Mouse (Mus musculus): ENCODE results near the gene Mfsd4a.

- TF ChIP-seq CTCF (IDR thresholded peaks at IDR 0.05; ENCODE audit: extremely low read depth, insufficient read length, insufficient replicate concordance, low read depth, low read length) = no peak; the same call in 1 of the 2 replicates
- no peak for TF ChIP-seq POLR2A (IDR thresholded peaks at IDR 0.05; ENCODE audit: low read depth, low read length)
Observed at GRCm38 (mm10) chr1:132113098-132113497, 45.2 kb upstream of the Mfsd4a start.
